Mouse (Mus musculus): Measurements from ENCODE around the gene D130043K22Rik.

The D130043K22Rik gene

DNA sequence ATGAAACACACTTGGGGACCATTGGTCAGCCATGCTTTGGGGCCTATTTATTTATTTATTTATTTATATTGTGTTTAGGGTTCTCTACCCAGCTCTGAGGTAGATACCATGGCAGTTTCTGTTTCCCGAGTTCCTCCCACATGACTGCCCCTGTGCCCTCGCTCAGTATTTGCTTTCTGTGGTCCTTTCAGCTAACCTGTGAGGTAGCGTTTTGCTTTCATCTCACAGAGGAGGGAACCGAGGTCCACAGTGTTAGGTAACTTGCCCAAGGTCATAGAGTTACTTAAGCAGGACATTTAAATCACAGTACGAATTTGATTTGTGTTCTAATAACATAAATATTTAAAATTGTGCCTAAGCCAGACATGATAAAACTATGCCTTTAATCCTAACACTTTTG, 102.2 kb downstream of the D130043K22Rik start:
- DNase-seq (ENCODE audit: low spot score in 2 of 2), result no peak

DNA sequence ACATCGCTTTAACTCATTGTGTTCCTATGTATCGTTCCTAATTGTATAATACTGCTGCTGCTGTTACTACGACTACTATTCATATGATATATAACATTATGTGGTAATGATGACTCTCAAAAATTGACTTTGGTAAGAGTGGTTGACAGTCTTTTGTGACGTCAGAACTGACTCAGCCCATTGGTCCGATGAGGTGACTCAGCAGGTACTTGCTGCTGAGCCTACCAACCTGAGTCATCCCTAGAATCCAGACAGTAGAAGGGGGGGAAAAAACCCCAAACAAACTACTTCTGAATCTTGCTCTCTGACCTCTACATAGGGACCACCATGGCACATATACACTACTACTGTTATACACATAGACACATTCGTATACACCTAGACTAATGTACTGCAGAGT, 103.9 kb downstream of the D130043K22Rik start:
- DNase-seq (ENCODE audit: low spot score in 2 of 2), result no peak
